Mouse (Mus musculus): ENCODE results near the gene 4933402J07Rik. TPM values are rescaled to one million over a fixed set of nuclear protein-coding genes. Genes with fewer than 3 reads are reported as not detected.

The 4933402J07Rik gene
- polyA plus RNA-seq, 2 experiments, result not detected

DNA sequence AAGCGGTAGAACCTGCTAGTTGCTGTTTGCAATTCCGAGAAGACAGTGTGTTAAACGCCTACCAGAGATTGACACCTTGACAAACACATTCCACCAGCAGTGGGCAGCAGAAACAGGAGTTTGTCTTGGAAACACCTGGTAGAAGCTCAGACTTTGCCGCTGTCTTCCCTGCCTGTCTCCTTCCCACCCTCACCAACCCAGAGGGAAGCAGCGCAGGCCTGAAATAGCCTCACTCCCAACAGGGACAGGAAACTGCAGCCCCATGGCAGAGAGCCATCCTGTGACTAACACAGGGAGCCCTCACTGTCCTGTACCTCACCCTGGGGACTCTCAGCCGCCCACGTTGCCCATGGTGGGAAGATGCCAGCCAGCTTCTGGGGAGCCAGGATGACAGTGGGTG is 55.5 kb downstream of the 4933402J07Rik start:
- Histone ChIP-seq H3K9ac (replicated peaks) (no peak overlapping the region), H3K9me3 (ENCODE audit: control insufficient read depth, low read length) (no peaks in the 10 kb centered on the region), H3K27ac (no peak overlapping the region), H3K4me2 (ENCODE audit: low read depth) (no peak overlapping the region), H3K4me1 (replicated peaks; ENCODE audit: control insufficient read depth in 2 of 2, insufficient read depth in 2 of 2, low read length in 1 of 2) (no peaks in the 10 kb centered on the region), H3K27me3 (ENCODE audit: control insufficient read depth, insufficient read depth, low read length) (no peaks in the 10 kb centered on the region), H3K36me3 (replicated peaks; ENCODE audit: control insufficient read depth, insufficient read depth, low read depth) (no peaks in the 10 kb centered on the region), H3K4me3 (ENCODE audit: insufficient read depth in 1 of 2, low read depth in 2 of 2, low read length in 2 of 2) (no peak overlapping the region)
- no peak for TF ChIP-seq CTCF (IDR thresholded peaks at IDR 0.05; ENCODE audit: low read depth)
- TF ChIP-seq EP300 (IDR thresholded peaks at IDR 0.05; ENCODE audit: low read depth), result no peak
- DNase-seq (ENCODE audit: low read depth in 3 of 3, low spot score in 3 of 3) (no peak), ATAC-seq (ENCODE audit: insufficient read depth) (no peak)
- 32% methylated on average over 7 of the region's 7 CpGs for WGBS (ENCODE audit: insufficient replicate concordance)

DNA sequence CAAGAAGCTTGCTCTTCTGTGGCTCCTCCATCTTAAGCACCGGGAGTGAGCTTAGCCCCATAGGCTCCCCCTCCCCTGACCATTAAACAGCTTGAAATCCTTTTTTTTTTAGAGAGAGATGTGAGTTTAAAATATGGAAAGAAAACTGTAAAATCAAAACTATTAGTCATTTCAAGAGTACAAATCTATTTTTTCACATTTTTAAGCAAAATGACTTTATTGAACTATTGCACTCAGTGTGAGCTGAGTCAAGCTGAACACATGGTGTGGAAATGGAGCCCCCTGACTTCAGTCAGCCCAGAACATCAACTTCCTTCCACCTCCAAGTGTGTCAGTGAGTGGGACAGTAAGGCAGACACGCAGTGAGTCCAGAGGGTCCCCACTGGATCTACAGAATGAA is 55.9 kb downstream of the 4933402J07Rik start:
- Histone ChIP-seq H3K9me3 (ENCODE audit: control insufficient read depth, low read length) (no peaks in the 10 kb centered on the region), H3K4me3 (ENCODE audit: insufficient read depth in 1 of 2, low read depth in 2 of 2, low read length in 2 of 2) (no peak overlapping the region), H3K4me2 (ENCODE audit: low read depth) (no peak overlapping the region), H3K27me3 (ENCODE audit: control insufficient read depth, insufficient read depth, low read length) (no peaks in the 10 kb centered on the region), H3K9ac (replicated peaks) (no peak overlapping the region), H3K4me1 (replicated peaks; ENCODE audit: control insufficient read depth in 2 of 2, insufficient read depth in 2 of 2, low read length in 1 of 2) (no peaks in the 10 kb centered on the region), H3K27ac (no peak overlapping the region), H3K36me3 (replicated peaks; ENCODE audit: control insufficient read depth, insufficient read depth, low read depth) (no peaks in the 10 kb centered on the region)
- WGBS (ENCODE audit: insufficient replicate concordance), result 48% methylated on average over 2 of the region's 2 CpGs
- TF ChIP-seq EP300 (IDR thresholded peaks at IDR 0.05; ENCODE audit: low read depth) (no peak), CTCF (IDR thresholded peaks at IDR 0.05; ENCODE audit: low read depth) (no peak)
- DNase-seq (ENCODE audit: low read depth in 3 of 3, low spot score in 3 of 3) (no peak), ATAC-seq (ENCODE audit: insufficient read depth) (no peak)

DNA sequence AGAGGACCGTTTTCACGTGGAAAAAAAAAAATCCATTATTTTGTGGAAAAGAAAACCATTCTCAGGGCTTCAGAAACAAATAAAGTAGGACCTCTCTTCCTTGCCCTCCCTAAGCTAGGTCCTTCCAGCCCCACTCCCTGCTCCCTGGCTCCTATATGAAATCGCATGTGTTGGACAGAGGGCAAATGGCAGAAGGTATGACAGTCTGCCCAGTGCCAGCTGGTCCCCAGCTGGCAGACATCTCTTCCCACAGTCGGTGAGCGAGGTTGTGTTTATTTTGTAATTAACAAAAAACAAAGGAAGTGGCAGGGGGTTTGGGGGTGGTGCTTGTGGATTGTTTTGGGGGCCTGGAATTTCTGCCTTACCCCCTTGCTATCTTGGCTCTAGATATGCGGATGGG is 56.6 kb downstream of the 4933402J07Rik start:
- no peak for DNase-seq (ENCODE audit: low read depth in 3 of 3, low spot score in 3 of 3)
- H3K9me3 ChIP-seq (ENCODE audit: control insufficient read depth, low read length), result no peaks in the 10 kb centered on the region
- no peaks in the 10 kb centered on the region for H3K27me3 ChIP-seq (ENCODE audit: control insufficient read depth, insufficient read depth, low read length)
- WGBS (ENCODE audit: insufficient replicate concordance), result 56% methylated on average over 6 of the region's 6 CpGs
- H3K4me3 ChIP-seq (ENCODE audit: insufficient read depth in 1 of 2, low read depth in 2 of 2, low read length in 2 of 2), result no peak overlapping the region
- ATAC-seq (ENCODE audit: insufficient read depth), result no peak
- H3K9ac ChIP-seq (replicated peaks), result no peak overlapping the region
- TF ChIP-seq CTCF (IDR thresholded peaks at IDR 0.05; ENCODE audit: low read depth), result no peak
- no peaks in the 10 kb centered on the region for H3K4me1 ChIP-seq (replicated peaks; ENCODE audit: control insufficient read depth in 2 of 2, insufficient read depth in 2 of 2, low read length in 1 of 2)
- no peaks in the 10 kb centered on the region for H3K36me3 ChIP-seq (replicated peaks; ENCODE audit: control insufficient read depth, insufficient read depth, low read depth)
- no peak overlapping the region for H3K4me2 ChIP-seq (ENCODE audit: low read depth)
- no peak overlapping the region for H3K27ac ChIP-seq

DNA sequence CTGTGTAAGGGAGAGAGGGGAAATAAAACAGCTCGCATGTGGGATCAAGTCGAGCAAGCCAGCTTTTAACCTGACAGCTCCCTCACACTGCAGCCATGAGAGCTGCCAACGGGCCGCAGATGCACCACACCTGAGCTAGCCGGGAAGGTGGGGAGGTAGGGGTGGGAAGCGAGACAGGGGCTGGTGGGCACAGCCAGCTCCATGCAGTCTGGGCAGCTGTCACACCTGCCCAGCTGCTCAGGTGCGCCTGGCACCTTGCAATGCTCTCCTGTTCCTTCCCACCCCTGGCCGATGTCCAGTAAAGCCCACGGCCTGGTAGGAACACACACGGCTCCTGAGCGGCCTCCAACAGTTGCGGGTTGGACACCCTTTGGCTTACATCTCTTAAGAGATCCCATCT is 57.5 kb downstream of the 4933402J07Rik start:
- Histone ChIP-seq H3K4me3 (ENCODE audit: insufficient read depth in 1 of 2, low read depth in 2 of 2, low read length in 2 of 2) (no peak overlapping the region), H3K9ac (replicated peaks) (no peak overlapping the region), H3K4me2 (ENCODE audit: low read depth) (no peak overlapping the region), H3K36me3 (replicated peaks; ENCODE audit: control insufficient read depth, insufficient read depth, low read depth) (no peaks in the 10 kb centered on the region), H3K9me3 (ENCODE audit: control insufficient read depth, low read length) (no peaks in the 10 kb centered on the region), H3K4me1 (replicated peaks; ENCODE audit: control insufficient read depth in 2 of 2, insufficient read depth in 2 of 2, low read length in 1 of 2) (no peaks in the 10 kb centered on the region), H3K27ac (no peak overlapping the region), H3K27me3 (ENCODE audit: control insufficient read depth, insufficient read depth, low read length) (no peaks in the 10 kb centered on the region)
- TF ChIP-seq EP300 (IDR thresholded peaks at IDR 0.05; ENCODE audit: low read depth), result no peak
- TF ChIP-seq CTCF (IDR thresholded peaks at IDR 0.05; ENCODE audit: low read depth), result no peak
- 68% methylated on average over 12 of the region's 12 CpGs for WGBS (ENCODE audit: insufficient replicate concordance)
- DNase-seq (ENCODE audit: low read depth in 3 of 3, low spot score in 3 of 3) (no peak), ATAC-seq (ENCODE audit: insufficient read depth) (no peak)

DNA sequence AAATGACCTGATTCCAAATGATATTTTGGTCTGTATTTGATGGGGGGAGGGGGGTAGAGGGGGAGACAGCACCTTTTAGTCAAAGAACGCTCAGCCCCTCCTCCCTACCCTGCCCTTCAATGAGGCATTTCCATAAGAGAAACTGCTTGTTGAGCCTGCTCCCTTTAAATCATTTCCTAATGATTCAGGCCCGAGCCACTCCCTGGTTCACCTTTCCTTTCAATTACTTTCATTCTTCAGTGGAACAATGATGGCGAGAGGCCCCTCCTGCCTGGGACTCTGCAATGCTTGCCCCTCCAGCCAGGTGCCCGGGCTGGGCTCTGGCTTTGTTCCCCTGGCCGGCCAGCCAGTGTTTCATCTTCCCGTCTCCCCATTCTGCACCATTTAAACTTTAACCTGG is 66.0 kb downstream of the 4933402J07Rik start:
- no peak for DNase-seq (ENCODE audit: low read depth in 3 of 3, low spot score in 3 of 3)
- H3K9me3 ChIP-seq (ENCODE audit: control insufficient read depth, low read length), result no peaks in the 10 kb centered on the region
- H3K36me3 ChIP-seq (replicated peaks; ENCODE audit: control insufficient read depth, insufficient read depth, low read depth), result no peaks in the 10 kb centered on the region
- no peak for TF ChIP-seq CTCF (IDR thresholded peaks at IDR 0.05; ENCODE audit: low read depth)
- no peak for TF ChIP-seq EP300 (IDR thresholded peaks at IDR 0.05; ENCODE audit: low read depth)
- WGBS (ENCODE audit: insufficient replicate concordance), result 26% methylated on average over 6 of the region's 6 CpGs
- no peak overlapping the region for H3K27ac ChIP-seq
- no peak overlapping the region for H3K4me2 ChIP-seq (ENCODE audit: low read depth)
- no peak for ATAC-seq (ENCODE audit: insufficient read depth)
- no peak overlapping the region for H3K4me3 ChIP-seq (ENCODE audit: insufficient read depth in 1 of 2, low read depth in 2 of 2, low read length in 2 of 2)
- no peaks in the 10 kb centered on the region for H3K27me3 ChIP-seq (ENCODE audit: control insufficient read depth, insufficient read depth, low read length)
- H3K4me1 ChIP-seq (replicated peaks; ENCODE audit: control insufficient read depth in 2 of 2, insufficient read depth in 2 of 2, low read length in 1 of 2), result no peaks in the 10 kb centered on the region
- H3K9ac ChIP-seq (replicated peaks), result no peak overlapping the region
